Mouse (Mus musculus) R1 (cell line): ENCODE data around the gene Elmsan1.

Experiments
- DNase-seq: peaks from one replicate; pipeline ENCODE4 v3.0.0-alpha.2; 2018; ENCODE audit warnings: low read depth, low spot score

The Elmsan1 gene

GRCm38 (mm10) chr12:84193642-84194399 lies 24.9 kb downstream of the Elmsan1 start:
- DNase-seq = peak; percentile 96

DNA sequence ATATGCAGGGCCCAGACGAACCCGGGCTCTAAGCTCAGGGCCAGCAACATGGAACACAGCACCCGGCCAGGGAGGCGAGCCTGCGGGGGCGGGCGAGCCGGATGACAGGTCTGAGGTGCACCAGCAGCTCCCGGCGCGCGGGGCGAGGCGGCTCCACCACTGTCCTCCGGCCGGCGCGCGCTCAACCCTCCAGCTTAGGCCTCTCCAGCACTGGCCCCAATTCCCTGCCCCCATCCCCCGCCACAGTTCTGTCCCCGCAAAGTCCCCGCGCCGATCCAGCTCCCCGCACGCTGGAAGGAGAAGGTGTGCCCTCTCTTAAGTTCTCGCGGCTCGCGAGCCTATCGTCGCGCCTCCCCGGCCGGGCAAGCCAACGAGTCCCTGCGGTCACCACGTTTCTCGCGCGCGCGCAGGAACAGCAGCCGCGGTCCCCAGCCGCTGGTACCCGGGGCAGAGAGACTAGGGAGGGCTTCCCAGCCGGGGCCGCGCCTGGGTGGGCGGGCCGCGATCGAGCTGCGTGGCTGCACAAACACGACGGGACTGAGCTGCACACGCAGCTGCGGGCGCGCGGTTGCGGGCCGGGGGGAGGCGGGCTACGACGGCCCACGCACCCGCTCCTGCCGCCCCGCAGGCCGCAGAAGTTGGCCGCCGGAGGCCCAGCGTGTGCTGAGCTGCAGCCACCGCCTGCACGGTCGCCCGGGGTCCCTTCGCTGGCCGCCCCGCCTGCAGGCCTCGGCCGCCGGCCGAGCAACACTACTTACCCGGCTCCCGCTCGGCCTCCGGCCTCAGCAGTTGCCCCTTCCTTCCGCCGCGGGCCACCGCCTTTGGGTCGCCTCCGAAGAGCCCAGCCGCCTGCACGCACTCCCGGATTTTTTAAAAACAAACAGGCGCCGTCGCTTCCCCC lies 25.7 kb downstream of the Elmsan1 start:
- peak; percentile 73 for DNase-seq

- no peak for DNase-seq
Observed at GRCm38 (mm10) chr12:84192280-84192679, 26.4 kb downstream of the Elmsan1 start.

GRCm38 (mm10) chr12:84191770-84192169 lies 26.9 kb downstream of the Elmsan1 start:
- no peak for DNase-seq

DNA sequence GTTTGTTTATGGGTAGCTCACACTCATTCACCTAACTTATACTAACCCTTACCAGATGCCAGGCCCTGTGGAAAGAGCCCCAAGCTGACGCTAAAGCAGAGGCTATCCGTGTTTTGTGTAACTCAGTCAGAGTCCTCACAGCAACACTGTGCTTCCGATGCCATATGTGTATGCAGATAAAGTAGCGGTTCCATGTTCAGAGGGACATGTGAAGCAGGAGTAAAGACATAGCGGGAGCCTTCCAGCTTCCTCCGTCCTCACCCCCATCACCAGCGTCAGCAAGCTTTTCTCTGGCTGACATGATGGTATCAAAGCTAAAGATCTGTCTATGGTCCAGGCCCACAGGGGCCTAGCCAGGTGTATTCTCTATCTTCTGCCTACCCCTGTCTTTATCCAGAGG lies 27.5 kb downstream of the Elmsan1 start:
- no peak for DNase-seq

- peak; percentile 91 for DNase-seq
Observed at GRCm38 (mm10) chr12:84190151-84190820, 28.4 kb downstream of the Elmsan1 start.

DNA sequence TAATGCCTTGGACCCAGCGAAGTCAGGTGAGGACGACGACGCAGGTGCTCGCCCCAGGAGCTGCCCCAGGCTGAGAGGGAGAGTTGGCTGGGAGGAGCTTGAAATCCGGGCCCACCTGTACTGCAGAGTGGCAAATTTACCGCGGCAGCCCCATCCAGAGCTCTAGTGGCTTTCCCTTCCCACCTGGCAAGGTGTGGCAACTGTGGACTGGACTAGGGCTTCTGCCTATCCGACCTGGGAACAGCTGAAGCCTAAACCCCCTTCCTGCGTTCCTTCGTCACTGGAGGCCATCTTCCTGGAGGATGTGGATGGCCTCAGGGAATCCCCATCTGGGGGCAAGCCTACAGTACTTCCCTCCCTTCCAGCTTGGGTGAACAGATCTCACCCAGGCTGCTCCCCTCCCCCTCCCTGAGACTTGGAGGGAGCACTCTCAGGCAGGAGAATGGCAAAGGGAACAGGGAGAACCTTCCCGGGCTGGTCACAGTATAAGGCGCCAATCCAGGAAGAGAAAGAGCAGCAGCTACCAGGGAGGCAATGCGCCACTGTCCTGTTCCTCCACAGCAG lies 29.7 kb downstream of the Elmsan1 start:
- no peak for DNase-seq

GRCm38 (mm10) chr12:84187752-84188601 lies 30.7 kb downstream of the Elmsan1 start:
- DNase-seq = no peak

- DNase-seq = no peak
Observed at GRCm38 (mm10) chr12:84186950-84187349, 31.7 kb downstream of the Elmsan1 start.

DNA sequence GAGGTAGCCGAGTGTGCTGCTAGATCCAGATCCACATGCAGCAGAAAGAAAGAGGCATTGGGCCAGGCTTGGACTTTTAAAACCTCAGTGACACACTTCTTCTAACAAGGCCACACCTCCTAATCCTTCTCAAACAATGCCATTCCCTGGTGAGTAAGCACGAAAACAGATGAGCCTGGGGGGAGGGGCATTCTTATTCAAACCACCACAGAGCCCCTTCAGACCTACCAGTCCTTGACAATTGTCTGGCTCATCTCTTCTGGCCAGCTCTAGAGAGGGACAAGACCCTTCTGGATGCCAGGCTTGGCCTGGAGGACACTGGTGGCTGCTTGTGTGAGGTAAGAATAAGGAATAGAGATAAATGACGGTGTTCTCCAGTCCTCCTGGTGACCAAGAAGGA lies 32.1 kb downstream of the Elmsan1 start:
- peak; percentile 90 for DNase-seq

GRCm38 (mm10) chr12:84185547-84185946 lies 33.1 kb downstream of the Elmsan1 start:
- DNase-seq = no peak

- no peak for DNase-seq
Observed at GRCm38 (mm10) chr12:84184979-84185378, 33.7 kb downstream of the Elmsan1 start.

DNA sequence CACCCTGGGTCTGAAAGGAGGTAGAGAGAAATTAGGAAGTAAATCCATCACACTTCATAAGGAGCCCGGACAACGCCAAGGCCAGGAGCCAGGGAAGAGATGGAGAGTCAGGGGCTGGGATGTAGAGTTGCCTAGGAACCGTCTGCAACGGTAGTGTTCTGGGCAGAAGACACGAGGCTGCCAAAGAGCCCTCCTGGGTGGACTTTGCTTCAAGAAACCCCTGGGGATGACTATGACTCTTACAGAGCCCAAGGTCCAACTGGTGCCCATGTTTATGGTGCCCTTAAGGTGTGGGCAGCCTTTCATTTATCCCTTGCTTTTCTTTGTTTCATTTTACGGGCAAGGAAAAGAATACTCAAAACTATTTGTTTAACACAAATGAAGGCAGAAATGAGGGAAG lies 36.7 kb downstream of the Elmsan1 start:
- no peak for DNase-seq

- no peak for DNase-seq
Observed at GRCm38 (mm10) chr12:84180701-84181435, 37.8 kb downstream of the Elmsan1 start.

DNA sequence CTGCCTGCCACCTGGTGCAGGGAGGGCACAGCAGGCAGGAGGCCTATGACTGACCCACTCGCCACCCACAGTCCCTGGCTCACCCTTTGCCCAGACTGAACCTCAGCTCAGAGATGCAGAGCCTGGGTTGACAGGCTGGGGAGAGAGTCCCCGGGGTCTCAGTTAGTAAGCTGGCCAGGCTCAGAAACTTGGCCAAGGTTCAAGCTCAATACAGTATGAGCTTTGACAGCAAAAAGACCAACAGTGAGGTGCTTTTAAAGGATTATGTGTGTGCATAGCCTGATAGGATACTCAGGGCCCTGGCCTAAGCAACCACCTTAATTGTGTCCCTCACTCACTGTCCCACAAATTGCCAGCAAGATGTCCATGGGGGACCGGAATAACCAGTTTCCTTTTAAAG lies 38.6 kb downstream of the Elmsan1 start:
- no peak for DNase-seq

DNA sequence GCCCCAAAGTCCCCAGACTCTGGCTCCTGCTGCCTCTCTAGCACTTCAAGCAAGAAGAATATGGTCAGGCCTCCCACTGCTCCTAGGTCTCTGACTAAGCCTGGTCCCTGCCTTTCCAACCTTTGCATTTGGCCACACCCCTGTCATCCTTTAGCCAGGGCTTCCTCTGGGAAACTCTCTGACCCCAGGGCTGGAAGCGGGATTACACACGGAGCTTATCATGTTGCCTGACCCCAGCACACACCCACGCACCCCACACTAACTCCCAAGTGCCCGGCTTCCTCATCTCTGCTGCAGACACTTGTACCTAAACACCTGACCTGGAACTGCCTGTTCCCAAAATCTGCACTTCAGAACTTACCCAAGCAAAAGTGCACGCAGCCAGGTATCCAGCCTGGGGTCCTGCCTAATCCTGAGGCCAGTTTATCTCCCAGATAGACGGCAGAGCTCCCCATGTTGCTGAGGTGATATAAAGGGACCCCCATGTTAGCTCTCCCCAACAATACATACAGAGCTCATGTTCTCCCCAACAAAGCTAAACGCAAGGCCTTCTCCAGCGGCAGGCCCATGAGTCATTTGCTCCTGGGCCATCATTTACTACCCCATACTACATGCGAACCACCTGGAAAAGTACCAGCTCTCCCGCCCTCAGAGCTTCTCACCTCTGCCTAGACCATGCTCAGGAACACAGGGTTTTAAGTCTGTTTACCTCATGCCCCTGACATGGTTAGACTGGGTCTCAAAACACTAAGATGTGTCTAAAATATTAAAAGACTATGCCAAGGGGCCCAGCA lies 39.8 kb downstream of the Elmsan1 start:
- no peak for DNase-seq

- no peak for DNase-seq
Observed at GRCm38 (mm10) chr12:84178052-84178451, 40.6 kb downstream of the Elmsan1 start.

DNA sequence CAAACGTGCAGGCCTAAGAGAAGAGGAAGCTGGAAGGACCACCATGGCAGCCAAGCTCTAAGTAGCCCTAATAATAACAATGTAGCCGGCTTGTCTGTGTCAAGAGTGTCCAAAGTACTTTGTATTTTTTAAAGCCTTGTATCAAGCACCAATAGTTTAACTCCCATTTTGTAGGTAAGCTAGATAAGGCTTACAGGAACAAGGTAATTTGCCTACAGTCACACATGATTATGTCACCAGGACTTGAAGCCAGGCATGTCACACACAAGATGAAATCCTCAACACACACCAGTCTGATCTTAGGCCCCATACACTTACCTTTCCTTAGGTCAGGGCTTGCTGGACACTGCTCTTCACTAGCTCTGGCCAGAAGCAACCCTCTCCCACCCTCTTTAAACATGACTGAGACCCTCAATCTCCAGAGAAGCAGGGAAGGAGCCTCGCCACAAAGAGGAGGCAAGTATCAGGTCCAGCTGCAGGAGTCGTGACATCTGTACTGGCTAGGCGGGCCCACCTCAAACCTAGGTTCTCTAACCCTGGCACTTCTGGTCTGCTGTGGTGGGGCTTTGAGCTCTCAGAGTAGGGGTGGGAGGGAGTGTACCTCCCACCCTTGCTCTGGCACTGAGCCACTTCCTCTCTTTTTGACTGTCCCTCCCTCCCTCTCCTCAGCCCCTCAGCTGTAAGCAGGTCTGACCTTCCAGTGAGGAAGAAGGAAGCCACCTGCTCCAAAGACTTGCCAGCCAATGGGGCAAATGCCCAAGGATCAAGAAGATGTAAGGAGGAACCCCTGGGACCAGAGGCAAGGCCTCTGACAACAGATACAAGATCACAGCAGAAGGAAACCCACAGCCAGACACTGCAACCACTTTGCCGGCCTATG lies 41.6 kb downstream of the Elmsan1 start:
- DNase-seq = no peak
